Mouse (Mus musculus) lung, postnatal 14 days (tissue): ENCODE data around the gene Gm20908.
"Not testable (repeated sequence)": the region's sequence is repeated elsewhere in the genome, so short reads cannot be mapped to it uniquely, and the experiment has no call there.

ENCODE experiments used
- DNase-seq: peaks from one replicate; pipeline ENCODE4 v3.0.0; 2021

Gm20908 gene

DNA sequence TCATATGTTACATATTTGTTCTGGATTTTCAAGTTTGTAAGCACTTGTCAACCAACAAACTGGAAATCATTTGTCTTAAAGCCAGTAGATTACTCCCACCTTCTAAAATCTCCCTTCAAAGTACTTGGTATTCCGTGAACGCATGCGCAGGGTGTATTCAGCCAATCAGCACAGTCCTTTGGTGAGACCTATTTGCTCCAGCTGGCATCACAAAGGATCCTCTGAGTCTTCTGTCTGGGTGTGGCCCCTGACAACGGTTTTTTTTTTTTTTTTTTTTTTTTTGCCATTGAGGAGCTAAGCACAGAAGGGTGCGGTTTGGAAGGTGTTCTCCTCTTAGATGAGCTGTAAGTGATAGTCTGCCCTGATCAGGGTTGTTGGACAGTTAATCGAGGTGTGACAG is at the start of gene Gm20908:
Gene Gm20908 (plus strand): TSS at position 301 of the 400 bp plus-strand sequence.
- DNase-seq, result not testable (repeated sequence)
